Mouse (Mus musculus) olfactory bulb, adult 2 months (tissue): ENCODE measurements around the gene Fam185a. TPM values are rescaled to one million over a fixed set of nuclear protein-coding genes. Genes with fewer than 3 reads are reported as not detected.

Experiments
- H3K27ac ChIP-seq: fragments of 200-500 bp; 2 replicates; pipeline ENCODE4 v1.5.1; 2012; ENCODE audit warnings: low read depth, low read length; ENCODE audit not compliant: insufficient read depth
- H3K4me1 ChIP-seq: fragments of 200-500 bp; 2 replicates; pipeline ENCODE4 v1.6.1; 2012; ENCODE audit warnings: low read length; ENCODE audit not compliant: control insufficient read depth, insufficient read depth
- H3K4me3 ChIP-seq: fragments of 200-500 bp; 2 replicates; pipeline ENCODE4 v1.5.1; 2012; ENCODE audit warnings: mild to moderate bottlenecking, low read depth, low read length, moderate library complexity; ENCODE audit not compliant: insufficient read depth
- CTCF ChIP-seq: fragments of 200-500 bp; IDR thresholded peaks from 2 replicates; pipeline ENCODE4 v1.5.1; 2012; ENCODE audit warnings: low read depth, mild to moderate bottlenecking, low read length, moderate library complexity; ENCODE audit not compliant: insufficient read depth
- POLR2A ChIP-seq: fragments of 200-500 bp; IDR thresholded peaks from 2 replicates; pipeline ENCODE4 v1.6.1; 2012; ENCODE audit warnings: mild to moderate bottlenecking, low read depth, low read length, moderate library complexity; ENCODE audit not compliant: insufficient read depth
- WGBS: fragments of 180-500 bp; shearing (Covaris S2); methylation state at CpG from one replicate; pipeline ENCODE4 v1.1.7; 2018; 5-methylcytosine and 5-hydroxymethylcytosine counted together
- polyA plus RNA-seq: library from polyadenylated mRNA; stranded (reverse); fragments of >200 nt; gene quantifications from 2 replicates; pipeline ENCODE4 v1.2.4, GENCODE M21; 2012; ENCODE audit warnings: low replicate concordance; ENCODE audit not compliant: missing spikeins, insufficient read depth, insufficient read length

The Fam185a gene
- polyA plus RNA-seq, 1 experiment = not detected

- TF ChIP-seq CTCF (no peak), POLR2A (no peak)
- no peak overlapping the region for H3K27ac ChIP-seq
- H3K4me3 ChIP-seq = no peak overlapping the region
- WGBS = 67% methylated on average over 3 of the region's 3 CpGs
- H3K4me1 ChIP-seq = no peaks in the 10 kb centered on the region
Observed at GRCm38 (mm10) chr5:21487306-21487705, 62.5 kb downstream of the Fam185a start.

- no peak for TF ChIP-seq CTCF
- no peak for TF ChIP-seq POLR2A
Observed at GRCm38 (mm10) chr5:21487716-21488115, 63.0 kb downstream of the Fam185a start.

GRCm38 (mm10) chr5:21488506-21488905 is 63.7 kb downstream of the Fam185a start:
- no peak overlapping the region for H3K27ac ChIP-seq
- H3K4me3 ChIP-seq = no peak overlapping the region
- H3K4me1 ChIP-seq = no peaks in the 10 kb centered on the region
- 86% methylated on average over 5 of the region's 5 CpGs for WGBS
- TF ChIP-seq POLR2A = no peak
- TF ChIP-seq CTCF = no peak

More at GRCm38 (mm10) chr5:21487716-21488115, 63.0 kb downstream of the Fam185a start:
- no peak overlapping the region for H3K27ac ChIP-seq
- H3K4me1 ChIP-seq = no peaks in the 10 kb centered on the region
- no peak overlapping the region for H3K4me3 ChIP-seq
- WGBS = 70% methylated on average over 3 of the region's 3 CpGs

- no peak for TF ChIP-seq POLR2A
- WGBS = 67% methylated on average over 4 of the region's 4 CpGs
- no peak overlapping the region for H3K27ac ChIP-seq
- H3K4me1 ChIP-seq = no peaks in the 10 kb centered on the region
- no peak overlapping the region for H3K4me3 ChIP-seq
Observed at GRCm38 (mm10) chr5:21489135-21489534, 64.4 kb downstream of the Fam185a start.

DNA sequence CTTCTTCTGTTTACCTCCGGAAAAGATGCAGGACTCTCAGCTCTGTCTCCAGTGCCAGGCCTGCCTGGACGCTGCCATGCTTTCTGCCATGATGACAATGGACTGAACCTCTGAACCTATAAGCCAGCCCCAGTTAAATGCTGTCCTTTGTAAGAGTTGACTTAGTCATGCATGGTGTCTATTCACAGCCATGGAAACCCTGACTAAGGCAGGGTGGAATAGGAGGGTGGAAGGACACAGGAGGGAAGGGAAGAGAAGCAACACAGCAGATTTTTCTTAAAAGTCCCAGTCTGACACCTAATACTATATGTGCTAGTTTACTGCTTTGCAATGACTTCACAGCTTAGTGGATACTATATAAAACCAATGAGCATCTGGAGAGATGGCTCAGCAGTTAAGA is 66.7 kb downstream of the Fam185a start:
- H3K4me1 ChIP-seq = no peaks in the 10 kb centered on the region
- H3K4me3 ChIP-seq = no peak overlapping the region
- H3K27ac ChIP-seq = no peak overlapping the region
- 73% methylated on average over 2 of the region's 2 CpGs for WGBS
- TF ChIP-seq CTCF (no peak), POLR2A (no peak)

- no peaks in the 10 kb centered on the region for H3K4me1 ChIP-seq
- TF ChIP-seq CTCF (no peak), POLR2A (no peak)
- H3K27ac ChIP-seq = no peak overlapping the region
- 87% methylated on average over 3 of the region's 3 CpGs for WGBS
- H3K4me3 ChIP-seq = no peak overlapping the region
Observed at GRCm38 (mm10) chr5:21492213-21492612, 67.5 kb downstream of the Fam185a start.

DNA sequence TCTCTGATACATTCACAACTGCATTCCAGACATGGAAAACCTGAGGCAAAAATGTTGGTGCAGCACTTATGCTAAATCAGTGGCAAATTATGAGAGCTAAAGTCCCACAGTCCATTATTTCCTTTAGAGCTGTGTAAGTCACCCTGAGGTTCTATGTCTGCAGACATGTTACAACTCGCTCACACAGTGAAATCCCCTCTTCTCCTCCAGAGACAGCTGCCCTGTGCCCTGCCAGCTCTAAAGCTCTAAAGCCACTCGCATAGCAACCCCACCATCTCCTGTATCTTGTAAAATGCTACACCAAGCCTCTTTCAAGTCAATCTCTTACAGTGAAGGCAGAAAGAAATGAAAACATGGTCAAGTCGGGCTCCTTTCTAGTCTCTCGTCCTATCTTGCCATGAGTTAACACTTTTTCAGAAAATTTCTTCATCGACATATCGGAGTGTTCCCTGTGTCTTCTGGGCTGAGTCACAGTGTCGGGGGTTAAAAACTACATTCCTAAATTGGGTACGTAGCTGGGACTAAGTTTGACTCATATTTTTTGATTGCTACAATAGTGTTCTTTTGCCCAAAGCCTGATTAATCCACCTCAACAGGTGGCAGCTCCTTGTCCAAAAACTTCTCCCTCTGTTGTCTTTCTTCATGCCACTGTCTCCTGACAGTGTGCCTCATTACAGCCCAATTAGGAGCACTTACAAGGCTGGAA is 68.7 kb downstream of the Fam185a start:
- WGBS = 71% methylated on average over 8 of the region's 8 CpGs
- Histone ChIP-seq H3K4me3 (no peak overlapping the region), H3K4me1 (no peaks in the 10 kb centered on the region), H3K27ac (no peak overlapping the region)
- TF ChIP-seq POLR2A = no peak
- no peak for TF ChIP-seq CTCF

GRCm38 (mm10) chr5:21494781-21495180 is 70.0 kb downstream of the Fam185a start:
- Histone ChIP-seq H3K4me3 (no peak overlapping the region), H3K27ac (no peak overlapping the region)

GRCm38 (mm10) chr5:21496321-21496720 is 71.6 kb downstream of the Fam185a start:
- 86% methylated on average over 6 of the region's 6 CpGs for WGBS
- H3K4me1 ChIP-seq = peaks cover 4% of the 10 kb centered on the region; the same call in 1 of the 2 replicates
- no peak overlapping the region for H3K4me3 ChIP-seq
- H3K27ac ChIP-seq = no peak overlapping the region
- TF ChIP-seq CTCF (no peak), POLR2A (no peak)

More at GRCm38 (mm10) chr5:21494781-21495180, 70.0 kb downstream of the Fam185a start:
- WGBS = 83% methylated on average over 3 of the region's 3 CpGs
- TF ChIP-seq POLR2A = no peak
- no peak for TF ChIP-seq CTCF
- H3K4me1 ChIP-seq = 0 out of 2 replicates have a peak, but pooled peaks cover under 1% of the 10 kb centered on the region

GRCm38 (mm10) chr5:21496881-21497280 is 72.1 kb downstream of the Fam185a start:
- TF ChIP-seq CTCF (no peak), POLR2A (no peak)
- WGBS = 79% methylated on average over 3 of the region's 3 CpGs
- Histone ChIP-seq H3K27ac (no peak overlapping the region), H3K4me1 (peaks cover 4% of the 10 kb centered on the region; the same call in 1 of the 2 replicates), H3K4me3 (no peak overlapping the region)
